Mouse (Mus musculus): ENCODE data around the gene Fam166a.

GRCm38 (mm10) chr2:25246183-25247072 is 27.9 kb downstream of the Fam166a start, which contains the start of gene AL732309.1:
- TF ChIP-seq POLR2A (IDR thresholded peaks at IDR 0.05; ENCODE audit: borderline replicate concordance, extremely low read depth, insufficient read depth, insufficient read length, poor library complexity, severe bottlenecking) (no peak), CTCF (IDR thresholded peaks at IDR 0.05; ENCODE audit: borderline replicate concordance, extremely low read depth, insufficient read depth, insufficient read length) (no peak)

All from brain, embryonic 14.5 days (tissue).